Mouse (Mus musculus) right cerebral cortex, postnatal 10 days (tissue): ENCODE results near the gene Zbtb16.
A peak's percentile ranks its signal among the peaks of the same experiment; 100 is the strongest.

ENCODE experiments used
- DNase-seq, 2 experiments: peaks; one replicate each; pipeline ENCODE4 v3.0.0; 2021; ENCODE audit warnings: low spot score in 2 of 2

Zbtb16 gene

DNA sequence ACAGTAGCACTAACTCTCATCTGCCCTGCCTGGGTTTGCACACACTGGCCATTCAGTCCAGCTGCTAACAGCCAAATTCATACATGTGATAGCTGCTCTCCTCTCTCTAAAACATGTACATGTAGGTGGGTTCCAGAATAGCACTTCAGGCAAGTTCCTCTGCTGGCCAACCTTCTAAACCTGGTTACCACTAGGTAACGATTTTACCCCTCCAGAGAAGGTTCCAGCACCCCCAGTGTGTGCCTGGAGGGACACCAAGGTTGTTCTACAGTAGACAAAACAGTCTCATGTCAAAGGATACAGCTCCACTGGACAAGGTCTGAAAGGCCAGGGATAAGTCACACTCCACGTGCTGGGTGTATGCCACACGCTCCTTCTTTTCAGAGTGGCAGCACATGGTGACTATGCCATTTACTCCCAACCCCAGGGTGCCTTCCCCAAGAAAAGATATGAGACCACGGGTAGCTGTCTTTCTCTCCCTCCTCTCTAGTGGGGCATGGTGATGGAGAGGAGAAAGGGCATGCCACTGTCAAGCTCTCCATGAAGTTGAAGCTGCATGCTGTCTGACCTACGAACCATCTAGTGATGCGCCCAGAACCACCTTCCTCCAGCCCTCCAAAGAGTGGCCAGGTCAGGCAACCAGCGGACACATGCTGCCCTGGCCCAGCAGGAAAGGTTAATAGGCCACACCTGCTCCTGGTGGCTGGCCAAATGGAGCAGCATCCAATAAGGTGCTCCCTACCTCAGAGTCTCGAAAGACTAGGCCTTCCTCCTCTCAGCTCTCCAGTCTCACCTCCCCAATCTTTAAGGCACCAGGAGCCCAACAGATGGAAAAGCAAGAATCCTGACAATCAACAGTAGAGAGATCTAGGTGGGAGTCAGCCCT is 104.1 kb downstream of the Zbtb16 start:
- DNase-seq: no peak

DNA sequence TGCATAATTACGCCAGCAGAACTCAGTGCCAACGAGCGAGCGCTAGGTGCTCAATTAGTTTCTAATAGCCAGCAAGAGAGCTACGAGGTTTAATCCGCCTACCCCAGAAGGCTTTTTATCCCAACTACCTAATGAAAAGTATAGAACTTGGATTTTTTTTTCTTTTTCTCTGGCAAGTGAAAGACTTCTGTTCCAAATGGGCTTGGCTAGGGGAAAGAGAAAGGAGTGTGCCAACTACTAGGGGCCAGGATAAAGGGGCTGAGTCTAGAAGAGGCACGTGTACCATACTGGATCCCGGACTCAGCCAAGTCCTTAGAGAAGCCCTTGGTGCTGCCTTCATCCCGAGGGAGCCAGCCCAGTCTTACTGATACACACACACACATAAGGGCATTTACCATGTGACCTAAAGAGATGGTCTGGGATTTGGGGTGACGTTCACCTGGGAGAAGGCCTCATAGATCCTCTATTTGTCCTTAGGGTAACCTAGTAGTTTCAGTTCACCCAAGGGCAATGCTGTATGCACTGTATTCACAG is 105.5 kb downstream of the Zbtb16 start:
- no peak for DNase-seq

DNA sequence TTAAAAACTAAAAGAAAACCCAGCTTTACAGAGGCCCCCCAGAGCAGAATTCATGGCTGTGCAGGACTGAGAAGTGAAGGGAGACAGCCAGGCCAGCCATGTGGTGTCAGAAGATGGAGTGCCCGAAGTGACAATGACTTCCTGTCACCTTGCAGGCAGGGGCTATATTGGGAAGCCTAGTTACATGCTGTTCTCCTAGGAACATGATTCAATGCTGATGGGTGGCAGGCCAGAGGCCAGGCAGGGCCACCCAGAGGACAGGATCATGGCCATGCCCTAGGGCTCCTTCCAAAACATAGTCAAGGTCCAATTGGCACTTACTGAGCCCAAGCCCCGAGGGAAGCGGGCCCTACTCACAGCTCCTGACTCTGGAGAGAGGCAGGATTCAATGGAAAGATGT is 106.6 kb downstream of the Zbtb16 start:
- DNase-seq: no peak

DNA sequence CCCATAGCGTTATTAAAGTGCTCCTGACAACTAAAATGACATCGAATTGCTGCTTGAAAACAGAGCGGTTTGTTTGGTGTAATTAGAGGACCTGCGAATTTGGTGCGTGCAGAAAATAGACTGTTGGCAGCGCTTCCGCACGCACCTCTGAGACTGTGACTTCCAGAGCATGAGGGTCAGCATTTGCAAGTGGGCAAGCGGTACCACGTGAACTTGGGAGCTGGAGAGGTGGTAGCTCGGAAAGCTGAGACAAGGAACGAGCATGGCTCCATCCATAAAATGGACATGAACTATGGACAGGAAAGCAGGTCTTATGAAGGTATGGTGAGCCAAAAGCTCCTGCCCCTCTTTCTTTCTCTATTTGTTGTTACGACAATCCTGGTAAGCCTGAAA is 107.3 kb downstream of the Zbtb16 start:
- no peak for DNase-seq

DNA sequence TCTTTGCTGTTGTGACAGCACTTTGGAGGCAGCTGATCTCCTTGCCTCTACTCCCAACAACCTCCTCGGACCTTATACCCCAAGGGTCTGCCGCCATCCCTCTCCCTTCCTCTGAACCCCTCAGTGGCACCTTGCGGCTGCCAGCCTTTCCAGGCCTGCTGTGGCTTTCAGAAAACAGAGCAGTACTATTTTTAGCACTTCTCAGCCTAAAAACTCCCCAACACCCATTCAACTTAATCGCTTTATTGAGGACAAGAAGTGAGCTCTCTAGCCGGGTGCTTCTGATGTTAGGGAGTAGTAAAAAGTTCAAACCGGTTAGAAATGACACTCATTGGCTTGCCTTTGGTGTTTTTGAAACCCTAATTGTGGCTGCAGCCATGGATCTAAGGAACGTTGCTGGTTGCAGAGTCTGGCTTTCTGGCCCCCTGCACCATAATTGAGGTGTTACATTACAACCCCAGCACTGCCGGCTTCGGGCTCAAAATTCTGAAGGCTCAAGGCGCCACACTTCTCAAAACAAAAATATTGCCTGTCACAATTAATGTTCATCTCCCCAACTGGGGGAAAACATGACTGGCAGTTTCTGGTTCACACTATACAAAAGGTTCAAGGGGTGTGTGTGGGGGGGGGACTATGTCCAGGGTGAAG is 107.8 kb downstream of the Zbtb16 start:
- no peak for DNase-seq

DNA sequence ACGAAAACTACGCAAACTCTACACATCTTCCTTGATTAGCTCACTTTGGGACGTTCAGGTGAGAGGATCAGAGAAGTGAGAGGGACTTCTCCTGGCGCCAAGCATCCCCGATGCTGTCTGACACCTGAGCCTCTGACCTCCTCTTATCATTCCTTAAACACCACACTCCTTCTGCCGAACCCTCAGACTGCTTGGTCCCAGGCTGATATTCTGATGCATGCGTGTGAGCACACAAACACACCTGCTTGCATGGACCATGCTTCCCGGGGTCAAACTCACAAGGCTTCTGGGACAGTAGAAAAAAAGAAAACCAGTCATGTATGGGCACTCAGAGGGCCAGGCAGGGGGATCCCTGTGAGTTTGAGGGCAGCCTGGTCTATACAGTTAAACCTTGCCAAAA is 109.7 kb downstream of the Zbtb16 start:
- DNase-seq: no peak

DNA sequence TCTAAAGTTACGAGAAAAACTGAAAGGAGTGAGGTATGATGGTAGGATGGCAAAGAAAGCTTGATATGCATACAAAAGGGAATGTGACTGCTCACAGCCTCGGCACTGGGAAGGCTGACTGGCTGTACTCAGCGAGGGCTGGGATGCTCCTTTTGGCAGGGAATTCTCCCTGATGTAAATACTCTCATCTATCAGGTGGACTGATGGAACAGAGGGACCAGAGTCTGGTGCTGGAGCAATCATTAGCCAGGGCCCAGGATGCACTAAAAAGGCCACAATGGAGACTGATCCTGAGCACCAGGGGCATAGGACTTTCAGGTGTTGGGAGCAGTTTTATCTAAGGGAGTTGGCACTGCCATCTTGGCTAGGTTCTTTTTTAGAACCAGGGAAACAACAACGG is 110.1 kb downstream of the Zbtb16 start:
- no peak for DNase-seq

DNA sequence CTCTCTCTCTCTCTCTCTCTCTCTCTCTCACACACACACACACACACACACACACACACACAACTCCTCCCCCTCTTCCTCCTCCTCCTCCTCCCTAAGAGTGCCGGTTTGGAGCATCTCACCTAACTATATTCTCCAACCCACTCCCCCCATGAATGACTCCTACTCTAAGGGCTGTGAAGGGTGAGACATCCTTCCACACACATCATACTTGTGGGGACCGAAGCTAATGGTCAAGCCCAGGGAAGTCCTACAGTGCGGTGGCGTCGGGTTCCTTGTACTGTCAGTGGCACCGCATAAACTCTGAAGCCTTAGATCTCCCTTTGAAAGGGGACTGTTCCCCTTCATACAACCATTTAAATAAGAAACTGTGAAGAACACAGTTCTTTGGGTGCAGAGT is 110.9 kb downstream of the Zbtb16 start:
- no peak for DNase-seq

DNA sequence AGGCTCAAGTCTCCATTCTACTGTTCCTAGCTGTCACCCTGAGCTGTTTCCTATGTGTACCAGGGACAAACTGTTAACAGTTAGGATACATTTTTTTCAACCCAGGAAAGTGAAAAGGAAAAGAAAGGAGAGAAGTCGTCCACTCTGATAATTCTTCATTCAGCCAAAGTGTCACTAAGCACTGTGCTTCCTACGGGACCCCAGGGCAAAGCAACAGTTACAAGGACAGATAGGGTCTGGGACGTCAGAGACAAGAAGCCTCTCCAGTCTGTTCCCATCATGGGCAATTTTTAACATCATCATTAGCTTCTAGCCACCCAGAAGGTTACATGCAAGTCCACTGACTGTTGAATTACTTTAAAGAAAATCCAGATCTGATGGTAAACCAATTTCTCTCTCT is 111.3 kb downstream of the Zbtb16 start:
- no peak for DNase-seq

DNA sequence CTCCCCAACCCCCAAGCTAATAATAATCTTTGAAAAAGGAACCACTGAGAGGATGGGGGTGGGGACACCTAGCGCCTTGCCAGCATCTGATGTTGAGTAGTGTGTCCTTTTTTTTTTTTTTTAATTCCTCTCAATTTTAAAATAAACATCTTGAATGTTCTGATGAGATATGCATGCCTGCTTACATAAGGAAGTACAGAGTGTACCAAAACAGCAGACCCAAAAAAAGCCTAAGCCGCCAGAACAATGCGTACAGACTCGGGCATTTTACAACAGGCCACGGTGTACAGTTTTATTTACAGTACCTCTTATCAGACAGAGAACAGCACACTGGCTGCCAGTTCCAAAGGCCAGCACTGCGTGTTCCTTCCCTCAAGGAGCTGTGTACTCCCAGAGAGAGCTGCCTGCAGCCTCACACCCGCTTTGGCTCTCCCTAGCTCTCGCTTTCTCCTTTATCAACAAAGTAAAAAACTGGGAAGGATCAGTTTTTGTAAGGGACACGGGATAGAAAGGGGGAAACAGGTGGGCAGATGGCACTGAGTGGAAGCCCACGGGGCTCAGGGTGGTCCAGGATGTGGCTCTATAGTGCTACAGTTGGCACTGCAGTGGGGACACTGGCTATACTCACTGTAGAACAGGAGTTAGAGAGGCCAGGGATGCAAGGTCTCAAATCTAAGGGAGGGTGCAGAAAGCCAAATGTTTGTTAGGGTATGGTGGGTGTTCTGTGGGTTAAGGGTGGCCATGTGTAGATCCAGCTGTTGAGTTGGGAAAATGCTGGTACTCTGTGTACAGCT is 112.3 kb downstream of the Zbtb16 start:
- DNase-seq: peak; percentile 68 to 69

DNA sequence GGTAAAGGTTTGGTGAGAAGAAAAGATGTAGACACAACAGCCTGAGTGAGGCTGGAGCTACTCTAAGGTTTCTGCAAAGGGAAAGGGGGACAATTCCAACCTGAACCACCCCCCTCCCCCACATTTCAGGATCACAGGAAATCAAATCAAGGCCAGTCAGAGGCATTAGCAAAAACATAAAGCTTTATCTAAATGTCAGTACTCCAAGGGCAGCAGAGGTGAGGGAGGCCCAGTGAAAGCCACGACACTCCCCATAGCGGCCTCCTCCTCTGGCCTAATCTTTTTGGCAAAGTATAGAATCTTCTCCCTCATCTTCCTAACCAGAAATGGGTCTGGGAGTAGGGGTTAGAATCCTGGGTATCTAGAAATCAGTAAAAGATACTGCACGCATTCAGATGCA is 113.0 kb downstream of the Zbtb16 start:
- no peak for DNase-seq

DNA sequence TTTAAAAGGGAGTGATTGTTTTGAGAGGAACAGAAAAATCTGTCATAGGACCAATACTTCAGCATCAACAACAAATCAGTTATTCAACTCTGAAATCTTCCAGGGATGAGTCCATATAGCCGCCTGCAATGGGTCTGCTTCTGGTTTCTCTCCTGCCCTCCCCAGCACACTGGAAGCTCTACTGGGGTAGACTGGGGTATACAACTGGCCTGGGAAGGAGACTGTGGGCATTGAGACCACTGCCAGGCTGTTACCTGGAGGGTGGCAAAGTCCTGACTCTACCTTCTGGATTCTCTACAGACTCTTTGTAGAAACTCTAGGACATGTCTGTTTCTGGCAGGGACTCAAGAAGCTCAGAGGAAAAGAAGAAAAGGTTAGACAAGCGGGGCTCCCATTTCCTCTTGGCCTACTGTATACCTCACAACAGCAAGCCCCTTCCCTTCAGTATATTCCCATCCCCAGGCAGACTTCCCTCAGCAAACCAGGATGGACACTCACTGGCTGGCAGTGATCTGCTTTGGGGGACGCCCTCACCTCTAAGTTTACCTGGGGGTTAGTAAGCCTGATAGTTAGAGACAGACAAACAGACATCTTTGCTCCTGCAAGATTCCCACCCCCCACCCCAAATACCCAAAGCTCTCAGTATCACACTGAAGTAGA is 113.6 kb downstream of the Zbtb16 start:
- no peak for DNase-seq

DNA sequence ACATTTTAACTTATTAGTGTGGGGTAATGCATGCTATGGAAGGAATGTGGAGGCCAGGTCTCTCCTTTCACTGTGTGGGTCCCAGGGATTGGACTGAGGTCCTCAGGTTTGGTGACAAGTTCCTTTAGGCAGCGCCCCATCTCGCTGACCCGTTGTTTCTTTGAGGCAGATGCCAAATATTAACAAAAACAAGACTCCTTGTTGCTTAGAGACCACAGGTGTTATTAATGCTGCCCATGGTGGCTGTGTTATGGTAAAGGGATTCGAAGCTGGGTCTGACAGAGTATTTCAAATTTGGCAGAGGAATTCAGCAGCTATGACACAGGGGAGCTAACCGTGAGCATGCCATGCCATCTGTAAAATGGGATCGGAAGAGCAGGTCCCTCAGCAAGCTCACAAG is 114.4 kb downstream of the Zbtb16 start:
- no peak for DNase-seq

DNA sequence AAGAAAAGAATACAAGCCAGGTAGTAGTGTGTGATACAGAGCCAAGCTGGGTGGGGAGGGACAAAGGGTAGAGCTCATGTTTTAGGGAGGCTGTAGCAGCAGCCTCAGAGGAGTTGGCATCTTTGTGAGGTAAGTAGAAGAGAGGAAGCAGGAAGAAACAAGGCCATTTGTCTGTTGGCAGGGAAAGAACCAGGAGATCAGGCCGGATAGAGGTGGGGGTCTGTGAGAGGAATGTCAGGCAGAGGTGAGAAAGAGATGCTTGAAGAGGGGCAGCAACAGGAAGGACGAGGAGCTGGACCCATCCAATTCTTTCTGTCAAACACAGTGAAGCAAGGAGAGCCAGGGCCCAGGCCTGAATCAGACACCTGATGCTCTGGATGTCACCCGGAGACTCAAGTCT is 114.8 kb downstream of the Zbtb16 start:
- no peak for DNase-seq

DNA sequence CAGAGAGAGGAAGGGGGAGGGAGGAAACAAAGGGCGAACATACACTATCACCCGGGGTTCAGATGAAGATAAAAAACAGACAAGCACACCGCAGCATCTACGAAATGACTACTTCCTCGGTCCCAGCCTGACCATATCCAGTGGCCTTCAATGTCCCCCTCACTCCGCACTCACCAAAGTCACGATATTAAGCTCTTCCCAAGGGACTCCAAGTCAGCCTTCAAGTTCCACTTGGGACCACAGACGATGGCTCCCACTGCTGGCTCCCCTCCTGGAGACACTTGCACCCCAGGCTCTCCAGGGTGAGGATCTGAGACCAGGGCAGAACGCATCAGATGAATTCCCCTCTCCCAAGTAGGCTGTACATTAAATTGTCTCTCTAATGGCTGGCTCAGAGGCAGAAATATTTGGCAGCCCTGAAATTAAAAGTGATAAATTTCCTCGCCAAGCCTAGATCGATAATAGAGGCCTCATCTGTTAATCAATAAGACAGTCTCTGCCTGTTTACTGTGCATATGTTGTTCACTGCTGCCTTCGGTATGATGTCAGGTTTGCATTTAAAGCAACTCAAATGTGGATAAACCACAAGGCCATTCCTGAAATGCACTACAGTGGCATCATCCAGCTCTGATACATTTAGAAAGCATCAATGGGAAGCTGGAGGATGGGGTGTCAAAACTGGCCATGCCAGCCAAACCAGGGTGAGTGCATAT is 115.6 kb downstream of the Zbtb16 start:
- no peak for DNase-seq

DNA sequence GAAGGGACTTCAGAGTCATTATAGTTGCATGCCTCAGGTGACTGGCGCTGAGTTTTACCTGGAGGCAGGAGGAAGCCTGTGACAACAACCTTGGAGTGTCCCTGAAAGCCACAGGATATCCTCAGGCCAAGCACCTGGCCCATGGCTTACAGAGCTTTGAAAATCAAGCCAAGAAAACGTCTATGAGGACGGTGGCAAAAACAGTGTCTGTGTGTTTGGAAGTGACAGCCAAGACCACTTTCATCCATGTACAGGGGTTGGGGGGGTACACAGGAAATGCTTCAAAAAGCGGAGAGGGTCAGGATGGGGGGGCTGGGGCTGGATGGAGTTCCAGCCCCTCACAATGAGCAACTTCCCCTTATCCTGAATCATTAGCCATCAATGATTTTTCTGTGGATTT is 116.4 kb downstream of the Zbtb16 start:
- no peak for DNase-seq

DNA sequence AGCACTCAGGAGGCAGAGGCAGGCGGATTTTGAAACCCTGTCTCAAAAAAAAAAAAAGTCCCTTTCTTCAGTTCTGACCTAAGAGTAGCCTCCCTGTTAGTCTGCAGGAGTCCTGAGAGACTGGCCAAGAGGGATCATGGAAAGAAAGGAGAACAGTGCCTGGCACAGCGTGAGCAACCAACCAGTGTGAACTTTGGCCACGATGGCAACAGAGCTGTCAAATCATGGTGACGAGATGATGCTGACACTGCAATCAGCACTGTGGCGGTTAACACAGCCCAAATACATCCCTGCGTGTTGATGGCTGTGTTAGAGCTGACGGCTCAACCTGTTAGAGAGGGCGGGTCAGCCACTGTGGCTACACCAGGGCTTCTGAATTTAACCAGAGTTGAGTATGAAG is 119.5 kb downstream of the Zbtb16 start:
- no peak for DNase-seq

DNA sequence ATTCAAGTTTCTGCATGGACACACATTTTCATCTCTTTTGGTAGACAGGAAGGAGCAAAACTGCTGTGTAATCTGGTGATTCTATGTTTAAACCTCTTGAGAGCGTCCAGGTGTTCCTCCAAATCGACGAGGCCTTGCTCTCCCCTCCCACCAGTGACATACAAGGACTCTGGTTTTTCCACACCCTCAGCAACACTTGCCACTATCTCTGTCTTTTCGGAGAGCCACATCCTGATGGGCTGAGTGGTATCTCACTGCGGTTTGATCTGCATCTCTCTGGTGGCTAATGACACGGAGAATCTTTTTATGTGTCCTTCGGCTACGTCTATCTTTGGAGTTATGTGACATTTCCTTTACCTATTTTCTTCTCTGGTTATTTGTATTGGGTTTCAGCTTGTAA is 121.0 kb downstream of the Zbtb16 start:
- DNase-seq: no peak

DNA sequence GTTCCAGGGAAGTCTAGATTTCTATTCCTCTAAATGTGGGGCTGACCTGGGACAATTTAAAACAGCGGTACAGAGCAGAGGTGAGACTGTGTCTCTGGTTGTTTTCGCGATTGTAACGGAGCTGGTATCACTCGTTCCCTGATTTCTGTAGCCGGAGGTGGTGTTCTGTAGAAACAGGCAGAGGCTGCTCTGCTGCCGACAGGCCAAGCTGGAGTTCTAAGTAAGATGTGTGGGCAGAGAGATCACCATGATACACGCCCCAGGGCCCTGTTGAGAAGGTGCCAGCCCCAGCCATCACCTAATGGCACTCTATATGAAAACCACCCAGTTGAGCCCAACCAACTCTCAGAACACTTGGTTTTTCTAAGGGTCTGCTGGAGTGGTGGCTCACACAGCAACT is 122.2 kb downstream of the Zbtb16 start:
- no peak for DNase-seq

DNA sequence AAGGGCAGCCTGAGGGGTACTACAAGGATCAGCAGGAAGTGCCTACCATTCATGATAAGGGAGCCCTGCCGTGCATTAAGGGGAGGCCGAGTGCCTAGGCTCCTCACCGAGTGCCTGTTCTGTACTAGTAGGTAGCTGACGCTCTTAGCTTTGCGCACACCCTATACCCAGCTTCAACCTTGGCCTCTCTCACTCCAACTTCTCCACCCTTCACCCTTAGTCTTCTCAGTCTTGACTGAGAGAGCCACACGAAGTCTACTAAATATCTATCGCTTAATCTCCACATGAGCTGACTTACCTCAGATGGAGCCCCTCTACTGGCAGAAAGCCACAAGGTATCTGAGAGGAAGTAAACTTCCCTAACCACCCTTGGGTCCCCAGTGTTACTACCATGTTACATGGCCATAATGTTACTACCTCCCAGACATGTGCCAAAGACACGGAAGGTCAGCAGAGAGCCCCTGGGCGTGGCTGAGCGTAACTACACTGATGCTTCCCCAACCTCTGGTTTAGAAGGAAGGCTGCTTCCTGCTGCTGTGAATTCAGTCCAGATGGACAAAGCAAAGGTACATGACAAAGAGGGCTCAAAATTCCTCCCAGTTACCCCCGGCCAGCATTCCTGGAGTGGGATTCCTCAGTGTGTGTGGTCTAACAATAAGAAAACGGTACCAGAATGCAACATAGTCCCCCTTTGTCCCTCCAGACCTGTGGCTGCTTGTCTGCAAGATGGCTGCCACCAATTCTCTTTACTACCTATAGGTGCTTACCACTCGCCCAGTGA is 122.8 kb downstream of the Zbtb16 start:
- DNase-seq: no peak
